Mouse (Mus musculus): ENCODE results near the gene Kmt2a. TPM values are rescaled to one million over a fixed set of nuclear protein-coding genes. Genes with fewer than 3 reads are reported as not detected.

Kmt2a gene
- polyA plus RNA-seq, 1 experiment from 2014 or later, result 14.1 TPM

DNA sequence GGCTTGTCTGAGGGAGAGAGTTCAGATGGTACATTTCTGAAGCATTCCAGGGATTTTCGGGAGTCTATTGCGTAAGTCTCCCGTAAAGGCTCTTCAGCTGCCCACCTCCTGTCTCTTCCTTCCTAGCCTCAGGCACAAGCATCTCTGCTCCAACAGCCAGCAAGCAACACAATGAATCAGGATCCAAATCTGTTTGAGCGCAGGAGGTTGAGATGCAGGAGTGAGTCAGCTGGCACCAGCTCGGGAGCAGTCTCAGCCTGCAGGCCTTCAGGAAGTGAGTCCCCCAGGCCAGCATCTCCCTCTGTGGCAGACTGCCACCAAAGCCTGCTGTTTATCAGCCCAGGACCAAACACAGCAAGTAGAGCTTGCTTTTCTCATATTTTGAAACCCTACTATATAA is 23.9 kb upstream of the Kmt2a start:
- no peak for ATAC-seq
- WGBS, result 84% methylated on average over 5 of the region's 5 CpGs
- H3K36me3 ChIP-seq (ENCODE audit: control insufficient read depth, insufficient read depth, low read length), result no peaks in the 10 kb centered on the region
- no peaks in the 10 kb centered on the region for H3K4me1 ChIP-seq (ENCODE audit: control insufficient read depth, insufficient read depth, low read length)
- no peaks in the 10 kb centered on the region for H3K9me3 ChIP-seq (replicated peaks; ENCODE audit: control insufficient read depth, low read length, poor library complexity, severe bottlenecking)
- H3K4me3 ChIP-seq (ENCODE audit: low read depth, low read length), result no peak overlapping the region
- H3K9ac ChIP-seq (ENCODE audit: low read depth, low read length), result no peak overlapping the region
- H3K4me2 ChIP-seq (ENCODE audit: low read length), result no peak overlapping the region
- H3K27ac ChIP-seq (ENCODE audit: low read length), result no peak overlapping the region
- no peaks in the 10 kb centered on the region for H3K27me3 ChIP-seq (ENCODE audit: control insufficient read depth, insufficient read depth, low read depth, low read length)

DNA sequence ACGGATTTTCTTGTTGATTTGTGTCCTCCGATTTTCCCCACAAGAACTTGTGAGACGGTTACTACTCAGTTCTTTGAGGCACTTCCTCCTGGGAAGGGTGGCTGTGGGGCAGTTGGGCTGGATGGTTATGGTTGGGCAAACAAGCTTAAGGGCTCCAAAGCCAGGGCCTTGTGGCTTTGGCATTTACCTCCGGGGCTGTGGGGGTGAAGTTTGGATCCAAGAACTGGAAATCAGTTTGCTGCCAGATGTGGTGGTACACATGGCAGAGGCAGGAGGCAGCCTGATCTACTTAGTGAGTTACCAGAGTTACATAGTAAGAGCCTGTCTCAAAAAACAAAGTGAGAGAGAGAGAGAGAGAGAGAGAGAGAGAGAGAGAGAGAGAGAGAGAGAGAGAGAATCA is 22.8 kb upstream of the Kmt2a start:
- Histone ChIP-seq H3K9ac (ENCODE audit: low read depth, low read length) (no peak overlapping the region), H3K27me3 (ENCODE audit: control insufficient read depth, insufficient read depth, low read depth, low read length) (no peaks in the 10 kb centered on the region), H3K4me1 (ENCODE audit: control insufficient read depth, insufficient read depth, low read length) (no peaks in the 10 kb centered on the region), H3K27ac (ENCODE audit: low read length) (no peak overlapping the region), H3K9me3 (replicated peaks; ENCODE audit: control insufficient read depth, low read length, poor library complexity, severe bottlenecking) (no peaks in the 10 kb centered on the region), H3K4me3 (ENCODE audit: low read depth, low read length) (no peak overlapping the region), H3K36me3 (ENCODE audit: control insufficient read depth, insufficient read depth, low read length) (no peaks in the 10 kb centered on the region), H3K4me2 (ENCODE audit: low read length) (no peak overlapping the region)
- no peak for ATAC-seq
- WGBS, result 86% methylated on average over 4 of the region's 4 CpGs

DNA sequence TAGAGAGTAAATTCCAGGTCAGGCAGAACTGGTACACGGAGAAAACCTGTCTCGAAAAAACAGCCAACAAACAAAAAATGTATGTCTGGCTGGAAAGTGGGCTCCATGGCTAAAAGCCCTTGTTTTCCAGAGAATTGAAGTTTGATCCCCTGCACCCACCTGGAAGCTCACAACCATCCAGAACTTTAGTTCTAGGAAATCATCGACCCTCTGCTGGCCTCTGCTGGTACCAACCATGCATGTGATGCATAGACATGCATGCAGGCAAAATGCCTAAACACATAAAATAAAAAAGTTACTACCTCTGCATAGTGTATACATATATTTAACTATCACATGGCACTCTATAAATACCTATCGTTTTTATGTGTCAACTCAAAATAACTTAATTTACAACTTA is 19.3 kb upstream of the Kmt2a start:
- Histone ChIP-seq H3K27ac (ENCODE audit: low read length) (no peak overlapping the region), H3K4me3 (ENCODE audit: low read depth, low read length) (no peak overlapping the region), H3K4me1 (ENCODE audit: control insufficient read depth, insufficient read depth, low read length) (no peaks in the 10 kb centered on the region), H3K9me3 (replicated peaks; ENCODE audit: control insufficient read depth, low read length, poor library complexity, severe bottlenecking) (no peaks in the 10 kb centered on the region), H3K27me3 (ENCODE audit: control insufficient read depth, insufficient read depth, low read depth, low read length) (no peaks in the 10 kb centered on the region), H3K4me2 (ENCODE audit: low read length) (no peak overlapping the region), H3K36me3 (ENCODE audit: control insufficient read depth, insufficient read depth, low read length) (no peaks in the 10 kb centered on the region), H3K9ac (ENCODE audit: low read depth, low read length) (no peak overlapping the region)
- 71% methylated on average over 4 of the region's 4 CpGs for WGBS
- no peak for ATAC-seq

DNA sequence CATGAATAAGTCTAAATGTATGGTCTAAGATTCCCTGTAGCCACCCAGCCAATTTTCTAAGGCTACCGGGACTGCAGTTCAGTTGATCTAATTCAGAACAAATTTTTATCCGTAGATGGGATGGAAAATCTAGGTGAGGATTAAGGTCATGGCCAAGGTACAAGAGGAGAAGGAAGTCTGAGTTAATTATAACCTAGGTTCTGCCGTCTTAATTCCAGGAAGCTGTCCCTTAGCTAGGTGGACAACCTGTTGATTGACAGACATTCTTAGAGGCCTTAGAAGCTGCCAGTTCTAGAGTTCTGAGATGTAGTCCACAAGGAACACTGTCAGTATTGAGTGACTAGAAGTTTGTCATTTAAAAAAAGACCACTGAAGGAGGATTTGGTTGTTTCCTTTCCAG is 18.6 kb upstream of the Kmt2a start:
- no peaks in the 10 kb centered on the region for H3K9me3 ChIP-seq (replicated peaks; ENCODE audit: control insufficient read depth, low read length, poor library complexity, severe bottlenecking)
- no peaks in the 10 kb centered on the region for H3K27me3 ChIP-seq (ENCODE audit: control insufficient read depth, insufficient read depth, low read depth, low read length)
- H3K4me3 ChIP-seq (ENCODE audit: low read depth, low read length), result no peak overlapping the region
- no peaks in the 10 kb centered on the region for H3K4me1 ChIP-seq (ENCODE audit: control insufficient read depth, insufficient read depth, low read length)
- no peak overlapping the region for H3K4me2 ChIP-seq (ENCODE audit: low read length)
- no peaks in the 10 kb centered on the region for H3K36me3 ChIP-seq (ENCODE audit: control insufficient read depth, insufficient read depth, low read length)
- no peak for ATAC-seq
- 85% methylated on average over 3 of the region's 3 CpGs for WGBS
- no peak overlapping the region for H3K27ac ChIP-seq (ENCODE audit: low read length)
- no peak overlapping the region for H3K9ac ChIP-seq (ENCODE audit: low read depth, low read length)

- Histone ChIP-seq H3K4me3 (ENCODE audit: low read depth, low read length) (no peak overlapping the region), H3K4me2 (ENCODE audit: low read length) (no peak overlapping the region), H3K9me3 (replicated peaks; ENCODE audit: control insufficient read depth, low read length, poor library complexity, severe bottlenecking) (no peaks in the 10 kb centered on the region), H3K27me3 (ENCODE audit: control insufficient read depth, insufficient read depth, low read depth, low read length) (no peaks in the 10 kb centered on the region), H3K4me1 (ENCODE audit: control insufficient read depth, insufficient read depth, low read length) (no peaks in the 10 kb centered on the region), H3K27ac (ENCODE audit: low read length) (no peak overlapping the region), H3K36me3 (ENCODE audit: control insufficient read depth, insufficient read depth, low read length) (no peaks in the 10 kb centered on the region), H3K9ac (ENCODE audit: low read depth, low read length) (no peak overlapping the region)
- no peak for ATAC-seq
- 75% methylated on average over 4 of the region's 4 CpGs for WGBS
These were observed 15.9 kb upstream of the Kmt2a start for GRCm38 (mm10) chr9:44897024-44897423.

- ATAC-seq, result no peak
- WGBS, result 81% methylated on average over 3 of the region's 3 CpGs
These were observed 11.6 kb upstream of the Kmt2a start for GRCm38 (mm10) chr9:44892664-44893063.

GRCm38 (mm10) chr9:44891210-44891609 is 10.1 kb upstream of the Kmt2a start:
- Histone ChIP-seq H3K27ac (ENCODE audit: low read length) (no peak overlapping the region), H3K9me3 (replicated peaks; ENCODE audit: control insufficient read depth, low read length, poor library complexity, severe bottlenecking) (no peaks in the 10 kb centered on the region), H3K36me3 (ENCODE audit: control insufficient read depth, insufficient read depth, low read length) (no peaks in the 10 kb centered on the region), H3K9ac (ENCODE audit: low read depth, low read length) (no peak overlapping the region), H3K4me1 (ENCODE audit: control insufficient read depth, insufficient read depth, low read length) (no peaks in the 10 kb centered on the region), H3K4me3 (ENCODE audit: low read depth, low read length) (no peak overlapping the region), H3K27me3 (ENCODE audit: control insufficient read depth, insufficient read depth, low read depth, low read length) (no peaks in the 10 kb centered on the region), H3K4me2 (ENCODE audit: low read length) (no peak overlapping the region)
- 89% methylated on average over 6 of the region's 6 CpGs for WGBS
- ATAC-seq, result no peak

More at GRCm38 (mm10) chr9:44892664-44893063, 11.6 kb upstream of the Kmt2a start:
- Histone ChIP-seq H3K4me2 (ENCODE audit: low read length) (no peak overlapping the region), H3K4me1 (ENCODE audit: control insufficient read depth, insufficient read depth, low read length) (no peaks in the 10 kb centered on the region), H3K36me3 (ENCODE audit: control insufficient read depth, insufficient read depth, low read length) (no peaks in the 10 kb centered on the region), H3K27ac (ENCODE audit: low read length) (no peak overlapping the region), H3K4me3 (ENCODE audit: low read depth, low read length) (no peak overlapping the region), H3K9me3 (replicated peaks; ENCODE audit: control insufficient read depth, low read length, poor library complexity, severe bottlenecking) (no peaks in the 10 kb centered on the region), H3K27me3 (ENCODE audit: control insufficient read depth, insufficient read depth, low read depth, low read length) (no peaks in the 10 kb centered on the region), H3K9ac (ENCODE audit: low read depth, low read length) (no peak overlapping the region)

DNA sequence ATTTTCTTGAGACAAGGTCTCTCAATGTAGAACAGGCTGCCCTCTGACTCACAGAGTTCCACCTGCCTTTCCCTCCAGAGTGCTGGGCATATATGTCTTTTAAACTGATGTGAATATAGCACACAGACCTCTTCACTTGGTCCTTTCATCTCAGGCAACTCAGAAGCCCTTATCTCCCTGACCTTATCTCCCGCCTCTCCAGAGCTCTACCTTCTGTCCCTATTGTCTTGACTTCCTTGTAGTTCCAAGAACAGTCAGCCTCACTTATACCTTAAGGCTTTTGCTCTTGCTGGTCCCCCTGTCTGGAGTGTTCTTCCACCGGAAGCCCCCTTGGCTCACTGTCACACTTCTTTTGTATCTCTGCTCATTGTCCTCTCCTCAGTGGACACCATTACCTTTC is 9.0 kb upstream of the Kmt2a start:
- no peaks in the 10 kb centered on the region for H3K36me3 ChIP-seq (ENCODE audit: control insufficient read depth, insufficient read depth, low read length)
- no peak overlapping the region for H3K9ac ChIP-seq (ENCODE audit: low read depth, low read length)
- 57% methylated on average over 2 of the region's 2 CpGs for WGBS
- H3K4me3 ChIP-seq (ENCODE audit: low read depth, low read length), result no peak overlapping the region
- H3K4me1 ChIP-seq (ENCODE audit: control insufficient read depth, insufficient read depth, low read length), result no peaks in the 10 kb centered on the region
- H3K27me3 ChIP-seq (ENCODE audit: control insufficient read depth, insufficient read depth, low read depth, low read length), result no peaks in the 10 kb centered on the region
- ATAC-seq, result no peak
- no peak overlapping the region for H3K4me2 ChIP-seq (ENCODE audit: low read length)
- no peaks in the 10 kb centered on the region for H3K9me3 ChIP-seq (replicated peaks; ENCODE audit: control insufficient read depth, low read length, poor library complexity, severe bottlenecking)
- no peak overlapping the region for H3K27ac ChIP-seq (ENCODE audit: low read length)

GRCm38 (mm10) chr9:44888114-44888624 is 7.1 kb upstream of the Kmt2a start:
- Histone ChIP-seq H3K27ac (ENCODE audit: low read length) (no peak overlapping the region), H3K4me1 (ENCODE audit: control insufficient read depth, insufficient read depth, low read length) (0 out of 2 replicates have a peak, but pooled peaks cover 3% of the 10 kb centered on the region), H3K9me3 (replicated peaks; ENCODE audit: control insufficient read depth, low read length, poor library complexity, severe bottlenecking) (no peaks in the 10 kb centered on the region), H3K4me3 (ENCODE audit: low read depth, low read length) (no peak overlapping the region), H3K36me3 (ENCODE audit: control insufficient read depth, insufficient read depth, low read length) (no peaks in the 10 kb centered on the region), H3K9ac (ENCODE audit: low read depth, low read length) (no peak overlapping the region), H3K27me3 (ENCODE audit: control insufficient read depth, insufficient read depth, low read depth, low read length) (no peaks in the 10 kb centered on the region), H3K4me2 (ENCODE audit: low read length) (no peak overlapping the region)
- no peak for ATAC-seq
- WGBS, result 85% methylated on average over 7 of the region's 7 CpGs
